Mouse (Mus musculus) intestine, postnatal 0 days (tissue): ENCODE measurements around the gene Dlgap1. TPM values are rescaled to one million over a fixed set of nuclear protein-coding genes. Genes with fewer than 3 reads are reported as not detected.

Experiments used
- ATAC-seq: fragments of 200-750 bp; cut with Nextera tagmentation; 2 replicates; pipeline ENCODE4 v1.8.0; 2017; ENCODE audit warnings: mild to moderate bottlenecking, moderate TSS enrichment, moderate library complexity
- H3K27ac ChIP-seq: fragments of 300-500 bp; sonication (generic); 2 replicates; pipeline ENCODE4 v1.5.1; 2014; ENCODE audit warnings: mild to moderate bottlenecking, low read depth, low read length, moderate library complexity
- H3K27me3 ChIP-seq: fragments of 300-500 bp; sonication (generic); replicated peaks from 2 replicates; pipeline ENCODE4 v1.6.1; 2014; ENCODE audit warnings: low read length, mixed read lengths; ENCODE audit not compliant: control insufficient read depth, insufficient read depth
- H3K36me3 ChIP-seq: fragments of 300-500 bp; sonication (generic); 2 replicates; pipeline ENCODE4 v1.6.1; 2014; ENCODE audit warnings: mild to moderate bottlenecking, moderate library complexity; ENCODE audit not compliant: control insufficient read depth, insufficient read depth
- H3K4me1 ChIP-seq: fragments of 300-500 bp; sonication (generic); replicated peaks from 2 replicates; pipeline ENCODE4 v1.6.1; 2014; ENCODE audit warnings: antibody characterized with exemption, low read length, mixed read lengths; ENCODE audit not compliant: control insufficient read depth, insufficient read depth
- H3K4me2 ChIP-seq: fragments of 300-500 bp; sonication (generic); replicated peaks from 2 replicates; pipeline ENCODE4 v1.6.1; 2014; ENCODE audit warnings: low read depth, mild to moderate bottlenecking, moderate library complexity
- H3K4me3 ChIP-seq: fragments of 300-500 bp; sonication (generic); 2 replicates; pipeline ENCODE4 v1.5.1; 2014; ENCODE audit warnings: low read depth, low read length
- H3K9ac ChIP-seq: fragments of 300-500 bp; sonication (generic); 2 replicates; pipeline ENCODE4 v1.6.1; 2014; ENCODE audit warnings: mild to moderate bottlenecking, low read depth, low read length
- H3K9me3 ChIP-seq: fragments of 300-500 bp; sonication (generic); 2 replicates; pipeline ENCODE4 v1.6.1; 2016; ENCODE audit warnings: mixed run types; ENCODE audit not compliant: control insufficient read depth
- CTCF ChIP-seq: sonication (generic); IDR thresholded peaks from 2 replicates; pipeline ENCODE4 v1.5.1; 2016; ENCODE audit warnings: low read depth, mild to moderate bottlenecking, control low read depth, antibody characterized with exemption, moderate library complexity
- WGBS: fragments of 180-500 bp; shearing (Covaris S2); extraction: QIAGEN DNeasy Blood & Tissue Kit; methylation state at CpG from one replicate; pipeline ENCODE4 v1.1.7; 2014; 5-methylcytosine and 5-hydroxymethylcytosine counted together
- microRNA counts: library from miRNA; unstranded; fragments of <30 nt; microRNA quantifications from one replicate; lab custom pipeline; 2016
- microRNA-seq: library from miRNA; unstranded; fragments of <30 nt; microRNA quantifications from one replicate; pipeline ENCODE4, GENCODE M21; 2016
- polyA plus RNA-seq: library from polyadenylated mRNA; unstranded; fragments of >200 nt; fragmentation: Nextera tagmentation; extraction: Ambion mirVana; gene quantifications from 2 replicates; pipeline ENCODE4 v1.2.1, GENCODE M21; 2015

Gene Dlgap1
- polyA plus RNA-seq, 1 experiment from 2014 or later: 0.85 TPM

GRCm38 (mm10) chr17:70866538-70867114, 897.8 kb downstream of the Dlgap1 start:
- no peaks in the 10 kb centered on the region for H3K36me3 ChIP-seq
- H3K9me3 ChIP-seq: no peaks in the 10 kb centered on the region
- no peak overlapping the region for H3K4me3 ChIP-seq
- ATAC-seq: no peak
- WGBS: 76% methylated on average over 6 of the region's 6 CpGs
- H3K27me3 ChIP-seq: no peaks in the 10 kb centered on the region
- H3K4me2 ChIP-seq: no peak overlapping the region
- no peak overlapping the region for H3K27ac ChIP-seq
- no peak overlapping the region for H3K9ac ChIP-seq
- H3K4me1 ChIP-seq: no peaks in the 10 kb centered on the region
- peak; percentile 15; the same call in 1 of the 2 replicates for TF ChIP-seq CTCF

GRCm38 (mm10) chr17:70868577-70869229, 899.8 kb downstream of the Dlgap1 start:
- no peak overlapping the region for H3K9ac ChIP-seq
- no peak overlapping the region for H3K4me3 ChIP-seq
- H3K36me3 ChIP-seq: no peaks in the 10 kb centered on the region
- H3K27ac ChIP-seq: no peak overlapping the region
- no peaks in the 10 kb centered on the region for H3K9me3 ChIP-seq
- no peaks in the 10 kb centered on the region for H3K4me1 ChIP-seq
- TF ChIP-seq CTCF: no peak
- 79% methylated on average over 5 of the region's 5 CpGs for WGBS
- ATAC-seq: no peak
- H3K27me3 ChIP-seq: no peaks in the 10 kb centered on the region
- no peak overlapping the region for H3K4me2 ChIP-seq

GRCm38 (mm10) chr17:70870581-70870980, 901.7 kb downstream of the Dlgap1 start:
- no peaks in the 10 kb centered on the region for H3K9me3 ChIP-seq
- WGBS: 86% methylated on average over 4 of the region's 4 CpGs
- no peaks in the 10 kb centered on the region for H3K4me1 ChIP-seq
- H3K27me3 ChIP-seq: no peaks in the 10 kb centered on the region
- H3K9ac ChIP-seq: no peak overlapping the region
- no peak for ATAC-seq
- no peak for TF ChIP-seq CTCF
- no peaks in the 10 kb centered on the region for H3K36me3 ChIP-seq
- no peak overlapping the region for H3K4me3 ChIP-seq
- no peak overlapping the region for H3K4me2 ChIP-seq
- no peak overlapping the region for H3K27ac ChIP-seq

MicroRNAs within 50 kb of the gene (microRNA counts, 519-probe panel; counts per million panel counts)
- not detected for microRNA mmu-miR-1195 (lab: Ali Mortazavi, UCI)

Small RNA genes lying within 50 kb of the gene (microRNA-seq; reads per million reads assigned to microRNA genes)
- not detected for gene Mir1195
